Comparison of ENCODE assay signal across 8 mouse cellular contexts in genomic region chr9:119430311-119430710, GRCm38 (mm10). TPM values are rescaled to one million over a fixed set of nuclear protein-coding genes. Genes with fewer than 3 reads are reported as not detected.
DNase-seq lines count a peak whose midpoint lies in the region; ATAC-seq and TF ChIP-seq lines count a peak whose summit lies in the region.

No protein-coding gene starts in this region.

- no peaks in the 10 kb centered on the region for H3K9me3 ChIP-seq in G1E (replicated peaks)
- no peaks in the 10 kb centered on the region for H3K9me3 ChIP-seq in hindbrain, embryonic 11.5 days (ENCODE audit: control insufficient read depth, low read length)

- no peak overlapping the region; the same call in 1 of the 2 replicates for H3K4me3 ChIP-seq in G1E (ENCODE audit: low read depth, low read length)
- H3K4me3 ChIP-seq in hindbrain, embryonic 11.5 days (ENCODE audit: low read depth, low read length): no peak overlapping the region

- TF ChIP-seq CTCF in G1E (IDR thresholded peaks at IDR 0.05; ENCODE audit: low read depth, low read length): peak; percentile 58; the same call in 1 of the 2 replicates

- H3K27me3 ChIP-seq in G1E (ENCODE audit: insufficient read depth, low read length): no peaks in the 10 kb centered on the region
- no peaks in the 10 kb centered on the region for H3K27me3 ChIP-seq in hindbrain, embryonic 11.5 days (ENCODE audit: control insufficient read depth, insufficient read depth, low read length)

- peak; percentile 55 for DNase-seq in G1E (ENCODE audit: low spot score)
- DNase-seq in cerebellum, adult 11-12 months: peak; percentile 75
- peak; percentile 70 for DNase-seq in forelimb bud, embryonic 11.5 days (ENCODE audit: low read depth, low spot score)
- DNase-seq in hindbrain, embryonic 11.5 days (ENCODE audit: low spot score): peak; percentile 83
- DNase-seq in layer of hippocampus, adult 9-11 months: peak; percentile 78
- DNase-seq in lung, postnatal 14 days: peak; percentile 89
- peak; percentile 78 for DNase-seq in retina, postnatal 7 days (ENCODE audit: low read depth, low spot score)
- DNase-seq in urinary bladder, postnatal 10 days (ENCODE audit: low spot score): peak; percentile 51

- peaks cover 11% of the 10 kb centered on the region; the same call in 1 of the 2 replicates for H3K4me1 ChIP-seq in G1E (ENCODE audit: insufficient read depth, low read depth, low read length)
- 0 out of 2 replicates have a peak, but pooled peaks cover under 1% of the 10 kb centered on the region for H3K4me1 ChIP-seq in hindbrain, embryonic 11.5 days (replicated peaks; ENCODE audit: control insufficient read depth, insufficient read depth, low read length)

- WGBS in hindbrain, embryonic 11.5 days: 64% methylated on average over 7 of the region's 7 CpGs

- no peak overlapping the region for H3K27ac ChIP-seq in hindbrain, embryonic 11.5 days (ENCODE audit: low read depth, low read length)

- peaks cover 49% of the 10 kb centered on the region for H3K36me3 ChIP-seq in G1E (replicated peaks)
- peaks cover 11% of the 10 kb centered on the region; the same call in 1 of the 2 replicates for H3K36me3 ChIP-seq in hindbrain, embryonic 11.5 days (ENCODE audit: control insufficient read depth, insufficient read depth, low read length)

- peak; percentile 81 for ATAC-seq in G1E (ENCODE audit: extremely low read depth, insufficient number of reproducible peaks, low FRiP score, poor library complexity, severe bottlenecking)
- peak; percentile 65 for ATAC-seq in hindbrain, embryonic 11.5 days (ENCODE audit: low FRiP score)

- no peak overlapping the region for H3K4me2 ChIP-seq in hindbrain, embryonic 11.5 days (replicated peaks; ENCODE audit: low read depth, low read length)

- H3K9ac ChIP-seq in hindbrain, embryonic 11.5 days (ENCODE audit: low read depth, low read length): no peak overlapping the region

RNA-seq across cellular contexts. Expression of gene Exog, which starts 14.4 kb away (rescaled TPM):
- total RNA-seq in G1E (2014; fragmentation: Nextera tagmentation) (13.0 and 15.0 TPM in 2 replicates), G1E (2017) (4.9 and 5.9 TPM in 2 replicates)
- polyA plus RNA-seq in G1E (2012): 1.7 and 2.8 TPM in 2 replicates
- polyA plus RNA-seq in hindbrain, embryonic 11.5 days (2014; fragmentation: Nextera tagmentation; extraction: Ambion mirVana): 46.2 and 47.3 TPM in 2 replicates

RNA-seq across cellular contexts. Expression of gene Acvr2b, which starts 28.4 kb away (rescaled TPM):
- total RNA-seq in G1E (2014; fragmentation: Nextera tagmentation): 3.3 and 3.5 TPM in 2 replicates
- total RNA-seq in G1E (2017): 2.7 and 3.2 TPM in 2 replicates
- 5.0 and 5.1 TPM in 2 replicates for polyA plus RNA-seq in G1E (2012)
- 75.9 and 83.3 TPM in 2 replicates for polyA plus RNA-seq in hindbrain, embryonic 11.5 days (2014; fragmentation: Nextera tagmentation; extraction: Ambion mirVana)

Comparison
In these comparisons a context has a peak if more than half of its experiments do, and no peak if none do; other contexts are left out.
1. RNA of gene Exog, which starts 14.4 kb away (polyA plus RNA-seq): 46.2 to 47.3 TPM in hindbrain, embryonic 11.5 days; 1.7 to 2.8 TPM in G1E; every median in the first group is over 10 times any median in the second.
2. RNA of gene Acvr2b, which starts 28.4 kb away (polyA plus RNA-seq): 75.9 to 83.3 TPM in hindbrain, embryonic 11.5 days; 5.0 to 5.1 TPM in G1E; every median in the first group is over 10 times any median in the second.
3. Peak in every context shown above with its lines, with median percentiles within 50 percentile points of each other: DNase-seq.